Mouse (Mus musculus): ENCODE data around the gene Map3k11. TPM values are rescaled to one million over a fixed set of nuclear protein-coding genes. Genes with fewer than 3 reads are reported as not detected.

Gene Map3k11
- polyA plus RNA-seq, 1 experiment from 2014 or later: 22.4 TPM

DNA sequence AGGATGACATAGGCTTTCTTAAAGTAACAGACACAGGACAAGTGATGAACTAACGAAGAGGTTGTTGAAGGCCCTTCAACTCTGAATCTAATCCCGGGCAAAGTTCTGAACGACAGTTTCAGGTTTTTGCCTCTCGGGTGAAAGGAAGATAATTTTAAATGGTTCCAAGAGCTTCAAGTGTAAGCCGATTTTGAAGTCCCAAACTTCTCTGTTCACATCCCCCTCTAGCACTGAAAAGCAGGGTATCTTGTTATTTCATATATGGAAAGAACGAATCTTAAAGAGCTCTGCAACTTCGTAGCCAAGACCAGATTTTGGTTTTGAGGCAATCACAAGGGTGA, 516 bp downstream of the Map3k11 start:
- Histone ChIP-seq H3K9me3 (ENCODE audit: control insufficient read depth, low read length) (no peaks in the 10 kb centered on the region), H3K4me1 (ENCODE audit: control insufficient read depth in 2 of 2, insufficient read depth in 2 of 2, low read length in 2 of 2) (peaks cover 16 to 48% of the 10 kb centered on the region in 2 experiments), H3K4me3 (ENCODE audit: control insufficient read depth in 1 of 2, insufficient read depth in 1 of 2, low read depth in 1 of 2, low read length in 2 of 2) (peak overlapping the region; percentile 52 to 95), H3K36me3 (ENCODE audit: control insufficient read depth, insufficient read depth, low read length) (peaks cover 59% of the 10 kb centered on the region), H3K4me2 (ENCODE audit: low read length) (peak overlapping the region; percentile 100), H3K27ac (replicated peaks in 1 of 2; ENCODE audit: control insufficient read depth in 1 of 2, insufficient read depth in 1 of 2, low read depth in 2 of 2, low read length in 2 of 2) (peak overlapping the region; percentile 87 to 95), H3K27me3 (ENCODE audit: control insufficient read depth, insufficient read depth, low read length) (no peaks in the 10 kb centered on the region), H3K9ac (ENCODE audit: low read length) (peak overlapping the region; percentile 85)
- 1% methylated on average over 7 of the region's 7 CpGs for WGBS
- no peak for ATAC-seq (ENCODE audit: insufficient number of reproducible peaks, insufficient read depth, low FRiP score, low read depth)

DNA sequence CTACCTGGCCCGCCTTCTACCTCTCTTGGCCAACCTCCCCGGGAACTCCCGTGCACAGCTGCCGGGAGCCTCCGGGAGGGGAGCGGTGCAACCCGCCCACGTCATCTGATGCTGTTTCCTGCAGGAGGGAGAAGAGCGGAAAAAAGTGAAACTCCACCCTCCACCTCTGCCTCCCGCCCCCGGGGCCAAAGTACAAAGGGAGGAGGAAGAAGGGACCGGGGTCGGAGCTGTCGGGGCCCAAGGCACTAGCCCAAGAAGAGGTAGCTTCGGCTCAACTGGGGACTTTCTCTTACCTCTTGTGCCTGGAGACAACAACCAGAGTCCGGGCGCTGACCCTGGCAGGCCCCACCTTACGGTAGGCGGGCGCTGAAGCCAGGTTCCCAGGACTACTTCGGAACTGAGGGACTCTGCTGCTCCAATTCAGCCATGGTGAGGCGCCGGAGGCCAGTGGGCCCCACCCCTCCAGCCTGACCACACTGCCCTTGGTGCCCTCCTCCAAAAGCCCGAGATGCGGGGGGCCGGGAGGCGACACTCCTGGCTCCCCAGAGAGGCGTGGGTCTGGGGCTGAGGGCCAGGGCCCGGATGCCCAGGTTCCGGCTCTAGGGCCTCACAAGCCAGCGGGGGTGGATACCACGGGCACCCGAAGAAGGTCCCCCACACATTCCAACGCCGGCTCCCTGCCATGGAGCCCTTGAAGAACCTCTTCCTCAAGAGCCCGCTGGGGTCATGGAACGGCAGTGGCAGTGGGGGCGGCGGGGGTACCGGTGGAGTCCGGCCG, 1.2 kb downstream of the Map3k11 start:
- peak overlapping the region; percentile 100 for H3K4me2 ChIP-seq (ENCODE audit: low read length)
- peak overlapping the region; percentile 52 to 95 for H3K4me3 ChIP-seq (ENCODE audit: control insufficient read depth in 1 of 2, insufficient read depth in 1 of 2, low read depth in 1 of 2, low read length in 2 of 2)
- peaks cover 16 to 48% of the 10 kb centered on the region in 2 experiments for H3K4me1 ChIP-seq (ENCODE audit: control insufficient read depth in 2 of 2, insufficient read depth in 2 of 2, low read length in 2 of 2)
- H3K9ac ChIP-seq (ENCODE audit: low read length): peak overlapping the region; percentile 85
- peak; percentile 54 for ATAC-seq (ENCODE audit: insufficient number of reproducible peaks, insufficient read depth, low FRiP score, low read depth)
- no peaks in the 10 kb centered on the region for H3K9me3 ChIP-seq (ENCODE audit: control insufficient read depth, low read length)
- 6% methylated on average over 42 of the region's 42 CpGs for WGBS
- H3K27ac ChIP-seq (replicated peaks in 1 of 2; ENCODE audit: control insufficient read depth in 1 of 2, insufficient read depth in 1 of 2, low read depth in 2 of 2, low read length in 2 of 2): peak overlapping the region; percentile 87 to 95
- no peaks in the 10 kb centered on the region for H3K27me3 ChIP-seq (ENCODE audit: control insufficient read depth, insufficient read depth, low read length)
- H3K36me3 ChIP-seq (ENCODE audit: control insufficient read depth, insufficient read depth, low read length): peaks cover 59% of the 10 kb centered on the region

DNA sequence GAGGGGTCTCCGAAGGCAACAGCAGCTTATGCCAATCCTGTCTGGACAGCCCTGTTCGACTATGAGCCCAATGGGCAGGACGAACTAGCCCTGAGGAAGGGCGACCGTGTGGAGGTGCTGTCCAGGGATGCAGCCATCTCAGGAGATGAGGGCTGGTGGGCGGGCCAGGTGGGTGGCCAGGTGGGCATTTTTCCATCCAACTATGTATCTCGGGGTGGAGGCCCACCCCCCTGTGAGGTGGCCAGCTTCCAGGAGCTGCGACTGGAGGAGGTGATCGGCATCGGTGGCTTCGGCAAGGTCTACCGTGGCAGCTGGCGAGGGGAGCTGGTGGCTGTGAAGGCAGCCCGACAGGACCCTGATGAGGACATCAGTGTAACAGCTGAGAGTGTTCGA, 1.8 kb downstream of the Map3k11 start:
- ATAC-seq (ENCODE audit: insufficient number of reproducible peaks, insufficient read depth, low FRiP score, low read depth): no peak
- H3K27me3 ChIP-seq (ENCODE audit: control insufficient read depth, insufficient read depth, low read length): no peaks in the 10 kb centered on the region
- peak overlapping the region; percentile 52 to 95 for H3K4me3 ChIP-seq (ENCODE audit: control insufficient read depth in 1 of 2, insufficient read depth in 1 of 2, low read depth in 1 of 2, low read length in 2 of 2)
- no peaks in the 10 kb centered on the region for H3K9me3 ChIP-seq (ENCODE audit: control insufficient read depth, low read length)
- peak overlapping the region; percentile 85 for H3K9ac ChIP-seq (ENCODE audit: low read length)
- peak overlapping the region; percentile 87 to 95; a peak in 3 of 4 replicates for H3K27ac ChIP-seq (replicated peaks in 1 of 2; ENCODE audit: control insufficient read depth in 1 of 2, insufficient read depth in 1 of 2, low read depth in 2 of 2, low read length in 2 of 2)
- 51% methylated on average over 15 of the region's 15 CpGs for WGBS
- H3K4me2 ChIP-seq (ENCODE audit: low read length): peak overlapping the region; percentile 100
- H3K4me1 ChIP-seq (ENCODE audit: control insufficient read depth in 2 of 2, insufficient read depth in 2 of 2, low read length in 2 of 2): peaks cover 16 to 48% of the 10 kb centered on the region in 2 experiments
- peaks cover 59% of the 10 kb centered on the region for H3K36me3 ChIP-seq (ENCODE audit: control insufficient read depth, insufficient read depth, low read length)

GRCm38 (mm10) chr19:5691601-5692000, 3.1 kb downstream of the Map3k11 start:
- Histone ChIP-seq H3K9me3 (ENCODE audit: control insufficient read depth, low read length) (no peaks in the 10 kb centered on the region), H3K27me3 (ENCODE audit: control insufficient read depth, insufficient read depth, low read length) (no peaks in the 10 kb centered on the region), H3K36me3 (ENCODE audit: control insufficient read depth, insufficient read depth, low read length) (peaks cover 59% of the 10 kb centered on the region), H3K9ac (ENCODE audit: low read length) (peak overlapping the region; percentile 85), H3K27ac (replicated peaks in 1 of 2; ENCODE audit: control insufficient read depth in 1 of 2, insufficient read depth in 1 of 2, low read depth in 2 of 2, low read length in 2 of 2) (peak overlapping the region; percentile 85 to 87), H3K4me2 (ENCODE audit: low read length) (peak overlapping the region; percentile 100), H3K4me3 (ENCODE audit: control insufficient read depth in 1 of 2, insufficient read depth in 1 of 2, low read depth in 1 of 2, low read length in 2 of 2) (peak overlapping the region; percentile 52 to 95), H3K4me1 (ENCODE audit: control insufficient read depth in 2 of 2, insufficient read depth in 2 of 2, low read length in 2 of 2) (peaks cover 16 to 53% of the 10 kb centered on the region in 2 experiments)
- ATAC-seq (ENCODE audit: insufficient number of reproducible peaks, insufficient read depth, low FRiP score, low read depth): no peak
- 54% methylated on average over 5 of the region's 5 CpGs for WGBS

GRCm38 (mm10) chr19:5692086-5692912, 3.8 kb downstream of the Map3k11 start:
- WGBS: 60% methylated on average over 10 of the region's 10 CpGs
- H3K4me3 ChIP-seq (ENCODE audit: control insufficient read depth in 1 of 2, insufficient read depth in 1 of 2, low read depth in 1 of 2, low read length in 2 of 2): peak overlapping the region; percentile 52 to 95
- H3K4me2 ChIP-seq (ENCODE audit: low read length): peak overlapping the region; percentile 100
- ATAC-seq (ENCODE audit: insufficient number of reproducible peaks, insufficient read depth, low FRiP score, low read depth): peak; percentile 18; the same call in 1 of the 2 replicates
- peaks cover 16 to 50% of the 10 kb centered on the region in 2 experiments for H3K4me1 ChIP-seq (ENCODE audit: control insufficient read depth in 2 of 2, insufficient read depth in 2 of 2, low read length in 2 of 2)
- H3K9me3 ChIP-seq (ENCODE audit: control insufficient read depth, low read length): no peaks in the 10 kb centered on the region
- peak overlapping the region; percentile 85 for H3K9ac ChIP-seq (ENCODE audit: low read length)
- H3K27ac ChIP-seq (replicated peaks in 1 of 2; ENCODE audit: control insufficient read depth in 1 of 2, insufficient read depth in 1 of 2, low read depth in 2 of 2, low read length in 2 of 2): peak overlapping the region; percentile 85 to 87
- H3K36me3 ChIP-seq (ENCODE audit: control insufficient read depth, insufficient read depth, low read length): peaks cover 61% of the 10 kb centered on the region
- H3K27me3 ChIP-seq (ENCODE audit: control insufficient read depth, insufficient read depth, low read length): no peaks in the 10 kb centered on the region

- 62% methylated on average over 10 of the region's 10 CpGs for WGBS
- peaks cover 66% of the 10 kb centered on the region for H3K36me3 ChIP-seq (ENCODE audit: control insufficient read depth, insufficient read depth, low read length)
- H3K9me3 ChIP-seq (ENCODE audit: control insufficient read depth, low read length): no peaks in the 10 kb centered on the region
- H3K9ac ChIP-seq (ENCODE audit: low read length): peak overlapping the region; percentile 85
- H3K4me1 ChIP-seq (ENCODE audit: control insufficient read depth in 2 of 2, insufficient read depth in 2 of 2, low read length in 2 of 2): peaks cover 12 to 43% of the 10 kb centered on the region in 2 experiments; a peak in 3 of 4 replicates
- H3K27ac ChIP-seq (replicated peaks in 1 of 2; ENCODE audit: control insufficient read depth in 1 of 2, insufficient read depth in 1 of 2, low read depth in 2 of 2, low read length in 2 of 2): peak overlapping the region; percentile 71 to 87
- H3K4me3 ChIP-seq (ENCODE audit: control insufficient read depth in 1 of 2, insufficient read depth in 1 of 2, low read depth in 1 of 2, low read length in 2 of 2): peak overlapping the region; percentile 13 to 52
- peak overlapping the region; percentile 100 for H3K4me2 ChIP-seq (ENCODE audit: low read length)
- no peak for ATAC-seq (ENCODE audit: insufficient number of reproducible peaks, insufficient read depth, low FRiP score, low read depth)
- H3K27me3 ChIP-seq (ENCODE audit: control insufficient read depth, insufficient read depth, low read length): no peaks in the 10 kb centered on the region
Observed at GRCm38 (mm10) chr19:5692913-5693396, 4.4 kb downstream of the Map3k11 start.

GRCm38 (mm10) chr19:5693801-5694200, 5.3 kb downstream of the Map3k11 start:
- H3K4me3 ChIP-seq (ENCODE audit: control insufficient read depth in 1 of 2, insufficient read depth in 1 of 2, low read depth in 1 of 2, low read length in 2 of 2): no peak overlapping the region
- H3K9ac ChIP-seq (ENCODE audit: low read length): peak overlapping the region; percentile 85; the same call in 1 of the 2 replicates
- peaks cover 75% of the 10 kb centered on the region for H3K36me3 ChIP-seq (ENCODE audit: control insufficient read depth, insufficient read depth, low read length)
- H3K27me3 ChIP-seq (ENCODE audit: control insufficient read depth, insufficient read depth, low read length): no peaks in the 10 kb centered on the region
- peaks cover 12 to 42% of the 10 kb centered on the region in 2 experiments; a peak in 3 of 4 replicates for H3K4me1 ChIP-seq (ENCODE audit: control insufficient read depth in 2 of 2, insufficient read depth in 2 of 2, low read length in 2 of 2)
- 86% methylated on average over 6 of the region's 6 CpGs for WGBS
- H3K4me2 ChIP-seq (ENCODE audit: low read length): peak overlapping the region; percentile 100
- no peak overlapping the region for H3K27ac ChIP-seq (replicated peaks in 1 of 2; ENCODE audit: control insufficient read depth in 1 of 2, insufficient read depth in 1 of 2, low read depth in 2 of 2, low read length in 2 of 2)
- no peaks in the 10 kb centered on the region for H3K9me3 ChIP-seq (ENCODE audit: control insufficient read depth, low read length)
- no peak for ATAC-seq (ENCODE audit: insufficient number of reproducible peaks, insufficient read depth, low FRiP score, low read depth)

Measured in heart, embryonic 14.5 days (tissue).